Mouse (Mus musculus): ENCODE results near the gene Mpig6b.

DNA sequence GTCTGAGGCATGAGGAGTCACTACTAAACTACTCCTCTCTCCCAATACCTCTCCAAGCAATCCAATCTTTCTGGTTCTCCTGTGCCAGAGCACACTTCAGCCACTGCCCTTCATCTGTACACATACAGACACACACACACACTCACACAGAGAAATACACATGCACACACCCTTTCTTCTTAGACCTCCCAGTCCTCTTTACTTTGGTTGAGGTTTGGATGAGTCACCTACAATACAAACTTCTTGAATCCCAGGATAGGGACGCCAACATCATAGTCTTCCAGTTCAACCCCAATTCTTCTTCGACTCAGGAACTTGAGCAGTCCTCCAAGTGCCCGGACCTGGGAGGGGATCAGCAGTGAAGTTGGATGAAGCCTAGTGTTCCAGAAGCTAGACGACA, 22.2 kb downstream of the Mpig6b start:
- TF ChIP-seq CTCF (IDR thresholded peaks at IDR 0.05; ENCODE audit: low read depth) = no peak
- no peak for TF ChIP-seq EP300 (IDR thresholded peaks at IDR 0.05; ENCODE audit: low read depth)
